Mouse (Mus musculus) testis, postnatal 10 days (tissue): ENCODE measurements around the gene Pcca.
"Not testable (repeated sequence)": the region's sequence is repeated elsewhere in the genome, so short reads cannot be mapped to it uniquely, and the experiment has no call there.

ENCODE experiments used
- DNase-seq: peaks from one replicate; pipeline ENCODE4 v3.0.0; 2021; ENCODE audit warnings: low spot score

Pcca gene

GRCm38 (mm10) chr14:122560893-122561452, 26.8 kb downstream of the Pcca start:
- not testable (repeated sequence) for DNase-seq

DNA sequence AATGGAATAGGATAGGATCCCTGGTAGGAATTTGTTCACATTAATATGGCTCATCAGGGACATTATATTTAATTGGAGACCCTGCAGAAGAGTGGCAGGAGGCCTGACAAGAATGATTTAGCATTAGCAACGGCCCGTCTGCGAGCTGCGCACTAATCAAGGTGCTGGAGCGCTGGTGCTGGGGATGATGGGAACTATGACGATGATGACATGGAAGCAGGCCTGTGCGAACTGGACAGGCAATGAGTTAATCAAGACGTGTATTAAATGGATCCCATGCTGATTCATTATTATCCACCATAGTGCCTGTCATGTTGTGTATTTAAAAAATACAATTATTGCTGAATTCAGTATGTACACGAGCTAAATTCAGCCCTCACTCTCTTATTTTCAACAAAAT, 36.7 kb downstream of the Pcca start:
- DNase-seq = no peak

DNA sequence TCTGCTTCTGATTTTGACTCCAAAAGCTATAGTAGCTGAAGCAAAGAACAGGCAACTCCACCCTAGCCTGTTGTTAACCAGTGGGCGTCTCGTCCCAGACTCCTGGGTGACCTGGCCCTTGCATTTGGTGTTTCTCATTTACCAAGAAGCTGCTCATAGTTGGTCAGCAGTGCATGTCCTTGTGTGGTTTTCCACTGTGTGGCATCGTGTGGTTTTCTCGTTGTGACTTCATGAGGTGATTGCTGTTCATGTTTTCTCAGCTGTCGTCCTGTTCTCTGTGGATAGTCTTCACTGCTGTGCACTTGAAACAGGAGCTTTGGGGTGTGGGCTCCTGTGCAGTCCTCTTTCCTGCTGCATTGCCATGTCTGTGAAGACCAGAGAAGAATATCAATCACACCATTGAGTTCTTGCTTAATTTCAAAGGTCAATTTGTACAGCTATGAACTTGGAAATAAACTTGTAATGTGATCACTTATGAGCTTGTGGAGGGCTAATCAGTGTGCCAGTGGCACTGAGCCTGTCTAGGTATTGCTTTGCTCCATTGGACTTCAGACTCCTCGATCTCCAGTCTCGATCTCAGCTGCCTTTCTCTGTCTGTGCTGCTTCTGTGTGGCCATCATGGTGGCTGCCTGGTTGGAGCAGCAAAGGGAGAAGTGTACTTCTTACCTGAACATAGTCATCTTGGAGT, 40.1 kb downstream of the Pcca start:
- no peak for DNase-seq

DNA sequence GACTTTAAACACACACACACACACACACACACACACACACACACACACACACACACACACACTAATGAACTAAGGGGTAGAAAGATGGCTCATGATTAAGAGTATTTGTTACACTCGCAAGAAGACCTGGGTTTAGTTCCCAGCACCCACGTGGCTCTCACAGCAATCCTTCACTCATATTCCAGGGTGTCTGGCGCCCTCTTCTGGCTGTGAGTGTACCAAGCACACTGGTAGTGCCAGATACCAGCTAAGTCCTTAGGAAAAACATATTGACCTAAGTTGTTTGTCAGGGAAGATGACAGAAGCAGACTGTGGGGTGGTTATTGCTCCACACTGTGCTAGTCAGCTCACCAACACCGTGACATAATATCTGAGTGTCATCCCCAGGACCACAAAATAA, 43.7 kb downstream of the Pcca start:
- DNase-seq = no peak

GRCm38 (mm10) chr14:122582057-122582456, 47.9 kb downstream of the Pcca start:
- no peak for DNase-seq

DNA sequence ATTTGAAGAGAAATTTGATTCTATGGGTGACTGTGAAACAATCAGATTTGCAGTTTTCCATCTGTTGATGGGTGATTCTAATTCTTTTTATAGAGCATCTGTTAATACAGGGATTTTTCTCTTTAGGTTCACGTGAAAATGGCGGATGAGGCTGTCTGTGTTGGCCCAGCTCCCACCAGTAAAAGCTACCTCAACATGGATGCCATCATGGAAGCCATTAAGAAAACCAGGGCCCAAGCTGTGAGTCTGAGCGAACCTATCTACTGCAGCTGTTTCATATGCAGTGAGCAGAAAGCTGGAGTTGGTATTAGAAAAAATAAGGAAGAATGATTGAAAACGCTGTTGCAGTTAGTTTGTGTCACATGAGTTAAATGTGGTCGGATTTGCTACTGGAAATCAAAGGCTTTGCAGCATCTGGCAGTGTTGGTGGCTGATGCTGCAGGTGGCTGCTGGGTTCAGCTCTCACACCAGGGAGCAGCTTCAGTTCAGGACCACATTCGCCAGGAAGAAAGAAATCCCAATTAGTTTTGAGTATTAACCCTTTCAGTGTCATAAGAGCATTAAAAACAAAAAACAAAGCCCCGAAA, 48.5 kb downstream of the Pcca start:
- no peak for DNase-seq

DNA sequence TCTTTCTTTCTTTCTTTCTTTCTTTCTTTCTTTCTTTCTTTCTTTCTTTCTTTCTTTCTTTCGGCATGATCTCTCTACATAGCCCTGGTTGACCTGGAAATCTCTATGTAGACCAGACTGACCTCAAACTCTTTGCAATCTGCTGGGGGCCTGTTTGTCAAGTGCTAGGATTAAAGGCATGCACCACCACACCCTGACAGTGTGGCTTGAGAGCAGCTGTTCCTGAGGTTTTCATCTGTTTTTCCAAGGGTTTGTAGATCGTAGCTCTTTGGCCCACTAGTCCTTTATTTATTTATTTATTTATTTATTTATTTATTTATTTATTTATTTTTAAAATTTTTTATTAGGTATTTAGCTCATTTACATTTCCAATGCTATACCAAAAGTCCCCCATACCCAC, 50.0 kb downstream of the Pcca start:
- not testable (repeated sequence) for DNase-seq

GRCm38 (mm10) chr14:122586942-122587341, 52.8 kb downstream of the Pcca start:
- DNase-seq = no peak

GRCm38 (mm10) chr14:122597534-122597933, 63.4 kb downstream of the Pcca start:
- DNase-seq = no peak

DNA sequence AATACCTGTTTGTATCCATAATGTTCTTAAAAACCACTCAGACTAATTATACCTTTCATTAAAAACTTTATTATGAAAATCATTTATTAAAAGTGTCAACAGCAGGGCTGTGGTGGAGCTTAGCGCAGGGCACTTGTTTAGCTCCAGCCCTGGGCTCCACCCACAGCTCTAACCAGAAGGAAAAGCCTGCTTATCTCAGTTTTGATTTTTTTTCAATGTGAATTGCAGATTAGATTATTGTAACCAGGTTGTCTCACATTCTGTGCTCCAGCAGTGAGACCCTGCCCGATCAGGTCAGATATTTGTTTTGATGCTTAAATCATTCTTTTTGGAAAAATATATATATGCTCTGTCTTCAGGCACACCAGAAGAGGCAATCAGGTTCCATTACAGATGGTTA, 64.7 kb downstream of the Pcca start:
- DNase-seq = no peak

GRCm38 (mm10) chr14:122599839-122600238, 65.7 kb downstream of the Pcca start:
- no peak for DNase-seq

DNA sequence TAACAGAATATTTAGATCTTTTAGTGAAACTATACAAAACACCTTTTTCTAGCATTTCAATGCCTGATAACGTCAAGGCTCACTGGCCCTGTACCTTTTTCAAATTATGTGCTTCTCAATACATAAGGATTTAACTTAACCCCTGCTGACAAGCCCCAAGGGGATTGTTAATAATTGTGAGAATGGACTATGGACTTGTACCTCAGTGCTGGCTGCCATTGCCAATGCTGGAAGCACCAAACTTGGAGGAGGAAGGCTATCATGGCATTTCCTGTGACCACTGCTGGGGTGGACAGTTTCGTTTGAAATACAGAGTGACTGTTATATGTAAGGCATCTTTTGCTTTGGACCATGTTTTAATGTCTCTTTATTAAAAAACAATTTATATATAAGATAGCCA, 68.6 kb downstream of the Pcca start:
- no peak for DNase-seq

GRCm38 (mm10) chr14:122606499-122606898, 72.4 kb downstream of the Pcca start:
- DNase-seq = no peak

DNA sequence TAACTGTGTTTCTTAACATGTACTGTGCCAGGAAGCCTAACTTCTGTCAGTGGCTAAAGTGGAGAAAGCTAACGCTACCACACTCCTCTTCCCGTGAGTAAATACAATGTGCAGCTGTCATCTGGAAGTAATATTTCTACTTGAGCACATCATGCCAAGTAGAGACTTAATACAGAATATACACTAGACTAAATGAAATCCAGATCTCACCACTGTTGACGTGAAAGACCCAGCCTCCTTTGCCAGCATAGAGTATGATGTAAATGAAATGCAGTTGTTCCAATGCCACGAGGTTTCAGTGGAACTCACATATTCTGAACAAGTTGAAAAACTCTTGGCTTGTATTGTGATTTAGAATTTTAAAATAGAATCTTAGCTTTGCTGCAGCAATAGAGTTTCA, 73.3 kb downstream of the Pcca start:
- no peak for DNase-seq

GRCm38 (mm10) chr14:122608323-122608722, 74.2 kb downstream of the Pcca start:
- DNase-seq = no peak

GRCm38 (mm10) chr14:122611035-122611434, 76.9 kb downstream of the Pcca start:
- DNase-seq = no peak

GRCm38 (mm10) chr14:122612317-122612716, 78.2 kb downstream of the Pcca start:
- no peak for DNase-seq

GRCm38 (mm10) chr14:122617656-122618055, 83.5 kb downstream of the Pcca start:
- DNase-seq = no peak

- DNase-seq = no peak
These were observed 99.3 kb downstream of the Pcca start for GRCm38 (mm10) chr14:122633416-122633815.

DNA sequence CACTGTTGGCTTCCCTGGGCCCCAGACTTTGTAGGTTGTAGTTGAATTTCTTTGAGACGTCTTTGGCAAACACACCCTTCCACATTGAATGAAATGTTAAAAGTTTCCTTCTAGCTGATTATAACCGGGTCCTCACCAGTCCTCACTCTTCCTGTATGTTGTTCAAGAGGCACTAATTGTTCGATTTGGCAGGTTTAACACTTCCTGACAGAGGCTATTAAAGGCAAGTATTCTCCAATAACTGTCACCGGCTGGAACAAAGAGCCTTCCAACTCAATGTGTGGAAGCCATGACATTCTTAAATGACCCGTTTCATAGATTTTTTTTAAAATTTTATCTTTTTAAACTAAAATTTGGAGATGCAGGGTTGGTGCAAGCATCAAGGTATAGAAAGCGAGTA, 102.5 kb downstream of the Pcca start:
- no peak for DNase-seq

GRCm38 (mm10) chr14:122637798-122638555, 103.9 kb downstream of the Pcca start:
- no peak for DNase-seq

- no peak for DNase-seq
These were observed 105.1 kb downstream of the Pcca start for GRCm38 (mm10) chr14:122639168-122639720.

DNA sequence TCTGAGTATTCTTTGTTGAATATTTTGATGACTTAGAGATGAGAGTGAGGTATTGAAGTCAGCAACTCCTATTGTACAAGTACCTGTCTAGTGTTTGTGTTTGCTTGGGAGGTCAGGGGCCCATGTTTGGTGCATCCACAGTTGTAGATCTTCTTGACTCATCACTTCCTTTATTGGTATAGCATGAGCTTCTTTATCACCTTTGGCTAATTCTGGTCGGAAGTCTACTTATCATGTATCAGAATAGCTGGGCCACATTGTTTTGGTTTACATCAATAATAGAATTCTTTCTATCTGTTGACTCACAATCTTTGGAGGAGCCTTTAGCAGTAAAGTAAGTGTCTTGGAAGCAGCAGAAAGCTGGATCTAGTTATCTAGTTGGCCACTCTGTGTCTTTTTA, 108.3 kb downstream of the Pcca start:
- no peak for DNase-seq
